Mouse (Mus musculus) lung, embryonic 15.5 days (tissue): Measurements from ENCODE around the gene Supt3. TPM values are rescaled to one million over a fixed set of nuclear protein-coding genes. Genes with fewer than 3 reads are reported as not detected.
A peak's percentile ranks its signal among the peaks of the same experiment; 100 is the strongest.

Experiments
- ATAC-seq: fragments of 200-750 bp; cut with Nextera tagmentation; 2 replicates; pipeline ENCODE4 v1.8.0; 2017; ENCODE audit warnings: moderate number of reproducible peaks, borderline replicate concordance; ENCODE audit not compliant: low FRiP score, low TSS enrichment; ENCODE audit errors: extremely low read depth
- H3K27ac ChIP-seq: fragments of 300-500 bp; sonication (generic); 2 replicates; pipeline ENCODE4 v1.5.1; 2015; ENCODE audit warnings: moderate library complexity, mild to moderate bottlenecking, inconsistent platforms
- H3K27me3 ChIP-seq: fragments of 300-500 bp; sonication (generic); 2 replicates; pipeline ENCODE4 v1.6.1; 2015; ENCODE audit warnings: inconsistent platforms
- H3K36me3 ChIP-seq: fragments of 300-500 bp; sonication (generic); 2 replicates; pipeline ENCODE4 v1.6.1; 2015; ENCODE audit warnings: inconsistent platforms
- H3K4me1 ChIP-seq: fragments of 300-500 bp; sonication (generic); 2 replicates; pipeline ENCODE4 v1.6.1; 2015; ENCODE audit warnings: inconsistent platforms
- H3K4me2 ChIP-seq: fragments of 300-500 bp; sonication (generic); 2 replicates; pipeline ENCODE4 v1.6.1; 2015; ENCODE audit warnings: inconsistent platforms, mild to moderate bottlenecking, moderate library complexity
- H3K4me3 ChIP-seq: fragments of 300-500 bp; sonication (generic); 2 replicates; pipeline ENCODE4 v1.5.1; 2015; ENCODE audit warnings: mild to moderate bottlenecking, inconsistent platforms
- H3K9ac ChIP-seq: fragments of 300-500 bp; sonication (generic); 2 replicates; pipeline ENCODE4 v1.6.1; 2015; ENCODE audit warnings: inconsistent platforms
- H3K9me3 ChIP-seq: fragments of 300-500 bp; sonication (generic); 2 replicates; pipeline ENCODE4 v1.6.1; 2016; ENCODE audit warnings: inconsistent platforms
- WGBS: fragments of 180-500 bp; shearing (Covaris S2); methylation state at CpG from one replicate; pipeline ENCODE4 v1.1.7; 2015; 5-methylcytosine and 5-hydroxymethylcytosine counted together
- polyA plus RNA-seq: library from polyadenylated mRNA; unstranded; fragments of >200 nt; fragmentation: Nextera tagmentation; extraction: Ambion mirVana; gene quantifications from 2 replicates; pipeline ENCODE4 v1.2.1, GENCODE M21; 2015

The Supt3 gene
- polyA plus RNA-seq, 1 experiment from 2014 or later = 19.7 TPM

DNA sequence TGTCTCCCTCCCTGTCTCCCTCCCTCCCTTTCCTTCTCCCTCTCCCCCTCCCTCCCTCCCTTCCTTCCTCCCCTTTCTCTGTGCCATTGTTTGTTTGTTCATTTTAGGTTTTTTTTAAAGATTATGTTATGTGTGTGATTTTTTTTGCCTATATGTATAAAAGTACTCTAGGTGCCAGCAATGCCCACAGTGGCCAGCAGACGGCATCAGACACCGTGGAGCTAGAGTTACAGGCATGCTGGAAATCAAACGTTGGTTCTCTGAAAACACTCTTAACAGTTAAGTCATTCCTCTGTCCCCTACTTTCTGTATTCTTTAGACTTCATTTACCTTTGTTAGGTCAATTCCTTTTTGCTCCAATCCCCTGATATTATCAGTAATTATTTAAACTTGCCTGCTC is 33.2 kb upstream of the Supt3 start:
- no peaks in the 10 kb centered on the region for H3K9me3 ChIP-seq
- no peak for ATAC-seq
- H3K36me3 ChIP-seq = no peaks in the 10 kb centered on the region
- 51% methylated on average over 3 of the region's 3 CpGs for WGBS
- no peak overlapping the region for H3K4me2 ChIP-seq
- no peaks in the 10 kb centered on the region for H3K4me1 ChIP-seq
- no peak overlapping the region for H3K9ac ChIP-seq
- H3K4me3 ChIP-seq = no peak overlapping the region
- H3K27ac ChIP-seq = no peak overlapping the region
- peaks cover 20% of the 10 kb centered on the region for H3K27me3 ChIP-seq

DNA sequence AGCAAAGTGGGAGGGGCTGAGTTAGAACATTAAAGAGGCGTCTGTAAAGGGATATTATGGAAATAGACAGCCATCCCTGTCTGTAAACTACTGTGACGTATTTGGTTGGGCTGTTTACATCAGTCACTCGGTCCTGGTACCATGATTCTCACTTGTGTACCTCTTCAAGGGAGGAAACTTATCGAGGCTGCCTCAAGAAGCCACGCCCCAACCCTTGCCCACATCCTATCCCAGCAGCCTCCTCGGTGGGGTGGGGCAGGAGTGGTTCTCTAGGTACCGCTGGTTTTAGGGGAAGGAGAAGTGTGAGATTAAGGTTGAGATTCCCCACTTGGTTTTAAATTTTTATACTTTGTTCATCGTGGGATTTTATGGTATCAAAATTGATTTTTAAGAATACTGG is 31.6 kb upstream of the Supt3 start:
- H3K9ac ChIP-seq = no peak overlapping the region
- 75% methylated on average over 8 of the region's 8 CpGs for WGBS
- no peak overlapping the region for H3K27ac ChIP-seq
- H3K4me3 ChIP-seq = no peak overlapping the region
- no peaks in the 10 kb centered on the region for H3K36me3 ChIP-seq
- H3K9me3 ChIP-seq = no peaks in the 10 kb centered on the region
- no peak overlapping the region for H3K4me2 ChIP-seq
- no peaks in the 10 kb centered on the region for H3K4me1 ChIP-seq
- peaks cover 4% of the 10 kb centered on the region for H3K27me3 ChIP-seq
- no peak for ATAC-seq

DNA sequence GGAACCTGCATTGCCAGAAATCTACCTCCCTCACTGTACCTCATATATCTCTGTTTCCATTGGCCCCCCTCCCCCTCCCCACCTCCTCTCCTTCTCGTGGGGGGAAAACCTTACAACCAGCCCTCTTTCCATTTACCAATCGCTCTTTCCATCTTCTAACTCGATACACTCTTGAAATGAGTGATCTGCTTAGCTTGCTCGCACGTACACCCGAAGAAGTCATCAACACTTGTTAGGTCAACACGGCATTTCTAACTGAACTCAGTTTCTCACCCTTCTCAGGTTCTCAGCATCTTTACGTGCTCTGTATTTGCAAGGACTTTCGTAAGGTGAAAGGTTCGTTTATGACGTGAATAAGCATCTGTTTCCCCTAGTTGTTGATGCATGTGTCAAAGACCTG is 10.6 kb upstream of the Supt3 start:
- Histone ChIP-seq H3K9ac (no peak overlapping the region), H3K36me3 (no peaks in the 10 kb centered on the region), H3K27ac (no peak overlapping the region), H3K4me2 (no peak overlapping the region), H3K27me3 (no peaks in the 10 kb centered on the region), H3K4me1 (no peaks in the 10 kb centered on the region; the same call in 1 of the 2 replicates), H3K9me3 (no peaks in the 10 kb centered on the region), H3K4me3 (no peak overlapping the region)
- 79% methylated on average over 11 of the region's 11 CpGs for WGBS
- ATAC-seq = no peak

DNA sequence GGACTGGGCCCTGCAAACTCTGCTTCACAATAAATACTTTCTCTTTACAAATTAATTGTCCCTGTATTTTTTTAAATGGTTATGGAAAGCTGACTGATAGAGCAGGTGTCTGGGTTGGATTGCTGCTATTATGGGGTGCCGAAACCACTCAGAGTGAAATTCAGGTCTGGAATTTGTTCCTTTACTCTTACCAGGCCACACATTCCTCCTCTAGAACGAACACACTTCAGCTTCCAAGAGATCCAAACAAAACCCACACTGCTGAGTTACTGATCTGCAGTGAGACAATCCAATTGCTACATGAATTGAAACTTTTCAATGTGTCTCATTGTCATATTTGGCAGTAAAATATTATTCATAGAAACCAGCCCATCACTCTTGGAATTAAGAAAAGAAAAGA is 10.0 kb upstream of the Supt3 start:
- Histone ChIP-seq H3K4me2 (no peak overlapping the region), H3K27ac (peak overlapping the region; percentile 24; the same call in 1 of the 2 replicates), H3K4me1 (no peaks in the 10 kb centered on the region; the same call in 1 of the 2 replicates), H3K9me3 (no peaks in the 10 kb centered on the region), H3K9ac (no peak overlapping the region), H3K36me3 (no peaks in the 10 kb centered on the region), H3K4me3 (no peak overlapping the region), H3K27me3 (no peaks in the 10 kb centered on the region)
- no peak for ATAC-seq
- 47% methylated on average over 2 of the region's 2 CpGs for WGBS

DNA sequence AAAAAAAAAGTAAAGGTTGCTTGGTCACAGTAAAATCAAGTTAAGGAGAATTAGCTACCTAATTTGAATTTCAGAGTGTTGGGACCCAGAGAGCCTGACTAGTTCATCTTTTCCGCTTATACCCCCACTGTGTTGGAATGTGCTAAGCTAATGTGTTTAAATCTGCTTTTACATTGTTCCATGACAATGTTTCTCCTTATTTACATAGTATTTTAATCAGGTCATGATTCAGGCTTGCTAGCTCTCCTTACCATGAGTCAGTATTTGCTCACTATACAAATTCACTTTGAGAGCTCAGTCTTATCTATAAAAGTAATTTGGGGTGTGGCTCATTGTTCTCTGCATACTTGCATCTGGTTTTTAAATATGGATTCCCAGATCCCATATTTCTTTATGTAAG is 9.6 kb upstream of the Supt3 start:
- Histone ChIP-seq H3K9ac (no peak overlapping the region), H3K36me3 (no peaks in the 10 kb centered on the region), H3K27ac (peak overlapping the region; percentile 24; the same call in 1 of the 2 replicates), H3K4me3 (no peak overlapping the region), H3K27me3 (no peaks in the 10 kb centered on the region), H3K4me2 (no peak overlapping the region), H3K4me1 (no peaks in the 10 kb centered on the region; the same call in 1 of the 2 replicates), H3K9me3 (no peaks in the 10 kb centered on the region)
- no peak; the same call in 1 of the 2 replicates for ATAC-seq
- 63% methylated on average over 1 of the region's 1 CpGs for WGBS

DNA sequence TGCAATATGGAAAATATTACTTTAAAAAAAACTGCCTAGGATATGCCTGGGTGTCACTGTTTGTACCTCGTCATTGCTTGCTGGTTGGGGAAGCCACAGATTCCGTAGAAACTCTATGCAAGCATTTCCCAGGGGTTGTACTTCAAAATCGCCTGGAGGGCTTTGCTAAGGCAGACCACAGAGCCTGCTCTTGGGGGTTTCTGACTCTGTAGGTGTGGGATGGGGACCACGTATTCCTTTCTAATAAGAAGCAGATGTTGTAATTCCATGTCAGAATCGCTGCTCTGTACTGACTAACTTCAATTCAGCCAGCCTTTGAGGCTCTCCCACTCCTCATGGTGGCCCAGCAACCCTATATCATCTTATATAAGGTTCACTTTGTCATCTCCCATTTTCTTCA is 8.4 kb upstream of the Supt3 start:
- H3K4me3 ChIP-seq = no peak overlapping the region
- H3K4me1 ChIP-seq = no peaks in the 10 kb centered on the region; the same call in 1 of the 2 replicates
- H3K27ac ChIP-seq = no peak overlapping the region
- no peaks in the 10 kb centered on the region for H3K9me3 ChIP-seq
- no peaks in the 10 kb centered on the region for H3K36me3 ChIP-seq
- ATAC-seq = no peak
- no peak overlapping the region for H3K4me2 ChIP-seq
- no peaks in the 10 kb centered on the region for H3K27me3 ChIP-seq
- H3K9ac ChIP-seq = no peak overlapping the region
- WGBS = 67% methylated on average over 5 of the region's 5 CpGs

DNA sequence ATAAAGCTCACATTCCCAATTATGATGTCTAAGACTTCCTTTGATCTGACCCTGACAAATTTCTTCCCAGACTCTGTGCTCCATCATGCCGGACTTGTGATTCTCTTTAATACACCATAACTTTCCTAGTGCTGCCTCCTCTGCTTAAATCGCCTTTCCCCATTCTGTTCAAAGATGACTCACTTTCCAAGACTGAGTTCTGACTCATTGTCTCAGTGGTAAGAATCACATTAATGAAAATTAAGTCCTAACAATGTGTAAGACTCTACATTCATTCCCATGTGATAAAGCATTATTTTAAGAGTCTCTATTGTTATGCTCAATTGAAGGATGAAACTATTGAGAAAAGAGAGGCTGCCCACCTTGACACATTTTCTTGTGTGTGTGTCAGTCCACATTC is 6.1 kb upstream of the Supt3 start:
- no peak for ATAC-seq
- 83% methylated on average over 2 of the region's 2 CpGs for WGBS
- Histone ChIP-seq H3K4me2 (no peak overlapping the region), H3K4me3 (no peak overlapping the region), H3K4me1 (no peaks in the 10 kb centered on the region; the same call in 1 of the 2 replicates), H3K9me3 (no peaks in the 10 kb centered on the region), H3K27ac (no peak overlapping the region), H3K27me3 (no peaks in the 10 kb centered on the region), H3K36me3 (no peaks in the 10 kb centered on the region), H3K9ac (no peak overlapping the region)

DNA sequence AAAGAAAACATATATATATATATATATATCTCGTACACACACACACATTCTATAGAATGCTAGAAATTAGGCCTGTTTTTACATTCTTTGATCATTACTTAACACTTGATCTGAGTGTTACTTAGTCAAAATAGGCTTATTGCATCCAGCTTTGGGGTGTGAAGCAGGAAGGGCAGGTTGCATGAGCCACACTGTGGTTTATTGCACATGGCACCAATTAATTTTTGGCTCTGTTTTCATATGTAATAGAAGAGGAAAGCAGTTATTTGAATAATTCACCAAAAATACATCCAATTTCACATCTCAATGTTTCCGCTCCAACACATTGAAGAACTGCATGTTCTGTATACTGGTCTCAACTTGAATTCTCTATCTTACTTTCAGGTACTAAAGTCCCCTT is 4.4 kb upstream of the Supt3 start:
- H3K9ac ChIP-seq = no peak overlapping the region
- H3K4me3 ChIP-seq = no peak overlapping the region
- ATAC-seq = no peak
- H3K9me3 ChIP-seq = no peaks in the 10 kb centered on the region
- no peak overlapping the region for H3K4me2 ChIP-seq
- WGBS = 86% methylated on average over 2 of the region's 2 CpGs
- no peaks in the 10 kb centered on the region for H3K27me3 ChIP-seq
- H3K36me3 ChIP-seq = no peaks in the 10 kb centered on the region
- no peaks in the 10 kb centered on the region; the same call in 1 of the 2 replicates for H3K4me1 ChIP-seq
- H3K27ac ChIP-seq = no peak overlapping the region

DNA sequence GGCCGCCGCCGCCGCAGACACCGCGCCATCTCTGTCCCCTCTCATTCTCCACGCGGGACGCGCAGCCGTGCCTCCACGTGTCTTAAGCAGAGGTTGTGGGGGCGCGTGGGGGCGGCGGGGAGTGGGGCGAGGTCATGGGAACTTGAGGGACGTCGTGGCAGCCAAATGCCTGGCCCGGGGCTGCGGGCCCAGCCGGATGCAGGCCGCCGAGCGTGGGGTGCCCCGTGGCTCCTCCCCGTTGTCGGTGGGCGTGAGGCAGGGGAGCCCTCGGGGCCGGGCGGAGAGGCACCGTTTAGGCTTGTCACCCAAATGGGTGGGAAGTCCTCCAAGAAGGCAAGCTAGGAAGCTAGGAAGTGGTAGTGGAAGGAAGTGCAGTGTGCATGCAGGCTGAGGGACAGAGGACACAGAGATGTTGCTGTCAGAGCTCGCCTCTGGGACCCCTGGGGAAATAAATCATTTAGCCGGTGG is 419 bp downstream of the Supt3 start:
- peak overlapping the region; percentile 92 for H3K9ac ChIP-seq
- under 1% methylated on average over 35 of the region's 35 CpGs for WGBS
- peak overlapping the region; percentile 90 for H3K27ac ChIP-seq
- no peaks in the 10 kb centered on the region for H3K9me3 ChIP-seq
- peaks cover 3% of the 10 kb centered on the region; the same call in 1 of the 2 replicates for H3K4me1 ChIP-seq
- peak; percentile 89 for ATAC-seq
- H3K36me3 ChIP-seq = no peaks in the 10 kb centered on the region
- peak overlapping the region; percentile 94 for H3K4me3 ChIP-seq
- H3K27me3 ChIP-seq = no peaks in the 10 kb centered on the region
- peak overlapping the region; percentile 81 for H3K4me2 ChIP-seq

DNA sequence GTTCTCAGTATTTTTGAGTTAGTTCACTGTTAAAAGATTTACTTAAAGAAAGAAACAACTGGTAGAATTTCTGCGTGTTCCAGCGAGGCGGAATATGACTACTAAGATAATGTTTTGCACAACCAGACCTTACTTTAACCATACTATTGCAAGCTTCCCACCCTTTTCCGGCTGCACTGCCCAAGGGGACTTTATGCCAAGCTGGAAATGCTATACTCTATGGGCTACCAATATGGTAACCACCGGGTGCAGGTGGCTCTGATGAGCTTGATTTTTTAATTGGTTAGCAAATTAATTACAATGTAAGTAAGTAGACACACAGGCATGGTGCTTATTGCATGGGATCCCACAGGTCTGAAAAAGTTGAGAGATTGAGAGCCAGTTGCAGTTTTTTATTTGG is 1.2 kb downstream of the Supt3 start:
- Histone ChIP-seq H3K4me3 (peak overlapping the region; percentile 94; the same call in 1 of the 2 replicates), H3K9ac (no peak overlapping the region)

DNA sequence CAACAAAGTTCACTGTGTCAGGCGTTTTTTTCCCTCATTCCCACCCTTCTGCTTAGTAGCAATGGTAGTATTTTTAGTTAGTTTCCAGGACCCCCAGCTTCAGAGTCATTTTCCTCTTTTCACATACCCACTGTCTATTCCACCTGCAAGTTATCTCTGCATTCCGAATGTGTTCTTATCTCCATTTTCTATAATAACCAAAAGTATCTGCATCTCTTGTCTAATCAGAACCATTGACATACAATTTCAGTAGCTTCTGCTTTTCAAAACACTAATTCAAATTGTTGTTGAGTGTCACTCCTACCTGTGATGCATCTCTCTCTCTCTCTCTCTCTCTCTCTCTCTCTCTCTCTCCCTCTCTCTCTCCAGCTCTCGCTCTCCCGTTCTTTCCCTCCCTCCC is 3.4 kb downstream of the Supt3 start:
- Histone ChIP-seq H3K27me3 (no peaks in the 10 kb centered on the region), H3K4me2 (no peak overlapping the region), H3K27ac (no peak overlapping the region), H3K9me3 (no peaks in the 10 kb centered on the region), H3K4me3 (no peak overlapping the region), H3K4me1 (peaks cover 3% of the 10 kb centered on the region; the same call in 1 of the 2 replicates), H3K9ac (no peak overlapping the region), H3K36me3 (no peaks in the 10 kb centered on the region)
- WGBS = 49% methylated on average over 4 of the region's 4 CpGs
- no peak for ATAC-seq

More for the DNA sequence above, 1.2 kb downstream of the Supt3 start:
- no peaks in the 10 kb centered on the region for H3K36me3 ChIP-seq
- peak overlapping the region; percentile 90; the same call in 1 of the 2 replicates for H3K27ac ChIP-seq
- no peak for ATAC-seq
- H3K4me1 ChIP-seq = peaks cover 3% of the 10 kb centered on the region; the same call in 1 of the 2 replicates
- no peaks in the 10 kb centered on the region for H3K27me3 ChIP-seq
- peak overlapping the region; percentile 81 for H3K4me2 ChIP-seq
- H3K9me3 ChIP-seq = no peaks in the 10 kb centered on the region
- WGBS = 74% methylated on average over 5 of the region's 5 CpGs

DNA sequence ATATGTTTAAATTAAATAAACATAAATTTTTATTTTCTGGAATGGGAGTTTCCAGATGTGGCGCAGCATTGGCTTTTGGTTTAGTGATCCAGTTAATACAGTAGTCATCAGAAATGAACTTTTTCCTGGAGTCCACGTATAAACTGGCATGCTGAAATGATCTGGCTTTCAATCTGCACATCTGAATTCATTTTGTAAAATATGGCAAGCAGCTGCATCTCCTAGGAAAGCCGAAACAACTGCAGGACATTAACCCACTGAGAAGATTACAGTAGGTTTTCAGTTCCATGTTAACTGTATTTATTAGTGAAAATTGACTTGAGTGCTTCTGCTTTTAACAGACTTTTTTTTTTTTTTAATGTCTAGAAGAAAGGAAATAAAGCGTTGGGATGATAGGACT is 5.4 kb downstream of the Supt3 start:
- WGBS = 86% methylated on average over 4 of the region's 4 CpGs
- no peak overlapping the region for H3K4me3 ChIP-seq
- peaks cover 3% of the 10 kb centered on the region; the same call in 1 of the 2 replicates for H3K4me1 ChIP-seq
- no peaks in the 10 kb centered on the region for H3K36me3 ChIP-seq
- H3K4me2 ChIP-seq = no peak overlapping the region
- H3K27ac ChIP-seq = no peak overlapping the region
- H3K9me3 ChIP-seq = no peaks in the 10 kb centered on the region
- H3K9ac ChIP-seq = no peak overlapping the region
- no peaks in the 10 kb centered on the region for H3K27me3 ChIP-seq
- no peak for ATAC-seq

DNA sequence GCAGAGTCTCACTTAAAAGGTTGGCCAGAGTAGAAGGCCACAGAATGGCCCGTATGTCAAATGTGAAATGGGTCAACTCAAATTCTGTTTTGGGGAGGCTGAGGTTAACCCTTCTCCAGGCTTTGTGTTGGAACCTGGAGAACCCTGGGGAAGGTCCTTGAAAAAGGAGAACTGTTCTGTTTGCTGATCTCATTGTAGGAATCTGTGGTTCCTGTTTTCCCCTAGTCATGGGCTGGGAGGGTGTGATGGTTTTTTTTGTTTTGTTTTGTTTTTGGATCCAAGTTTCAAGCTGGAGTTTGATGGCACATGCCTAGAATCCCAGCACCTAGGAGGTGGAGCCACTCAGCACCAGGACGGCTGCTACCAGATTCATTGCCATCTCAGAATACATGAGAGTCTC is 6.2 kb downstream of the Supt3 start:
- no peaks in the 10 kb centered on the region for H3K9me3 ChIP-seq
- peaks cover 2% of the 10 kb centered on the region; the same call in 1 of the 2 replicates for H3K4me1 ChIP-seq
- no peak overlapping the region for H3K27ac ChIP-seq
- no peaks in the 10 kb centered on the region for H3K36me3 ChIP-seq
- H3K4me3 ChIP-seq = no peak overlapping the region
- ATAC-seq = no peak
- no peak overlapping the region for H3K4me2 ChIP-seq
- WGBS = 68% methylated on average over 2 of the region's 2 CpGs
- no peaks in the 10 kb centered on the region for H3K27me3 ChIP-seq
- H3K9ac ChIP-seq = no peak overlapping the region
